Mouse (Mus musculus) right cerebral cortex, postnatal 36 days (tissue): ENCODE results near the gene Tor3a.

Experiments used
- DNase-seq, 2 experiments: peaks; one replicate each; pipeline ENCODE4 v3.0.0; 2022; ENCODE audit warnings: low spot score in 2 of 2, mixed read lengths in 1 of 2

Tor3a gene

DNA sequence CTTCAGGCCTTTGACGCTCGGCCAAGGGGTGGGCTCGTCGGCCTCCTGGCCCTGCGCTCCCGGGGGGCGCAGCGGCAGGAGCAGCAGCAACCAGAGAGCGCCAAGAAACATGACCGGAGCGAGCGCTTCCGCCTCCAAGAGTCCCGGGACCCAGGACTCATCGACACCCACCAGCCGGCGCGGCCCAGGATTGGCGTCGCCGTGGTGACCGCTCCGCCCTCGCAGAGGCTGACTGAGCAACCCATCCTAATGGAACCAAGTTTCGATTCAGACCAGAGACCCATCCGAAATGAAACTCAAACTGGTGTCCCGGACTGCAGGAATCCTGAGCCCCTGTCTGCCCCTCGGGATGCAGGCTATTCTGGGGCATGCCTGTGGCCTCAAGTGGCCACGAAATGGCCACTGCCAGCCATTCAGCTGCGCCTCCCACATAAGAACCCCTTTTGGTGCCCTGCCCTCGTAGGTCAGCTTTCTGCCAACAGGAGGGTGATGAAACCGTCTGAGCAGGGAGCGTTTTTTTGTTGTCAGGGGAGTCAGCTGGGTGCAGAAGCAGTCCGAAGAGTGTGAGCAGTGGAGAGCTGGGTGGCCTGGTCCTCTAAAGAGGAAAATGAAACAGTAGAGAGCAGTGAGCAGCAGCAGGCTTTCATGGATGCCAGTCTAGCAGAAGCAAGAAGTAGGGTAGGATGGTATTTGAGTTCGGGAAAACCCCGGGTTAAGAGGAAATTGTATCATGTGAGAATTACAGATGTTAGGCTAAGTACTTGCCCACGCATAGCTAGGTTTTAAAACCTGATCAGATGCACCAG, at the start of gene Tor3a:
Gene Tor3a (minus strand): TSS at position 162 of the 806 bp plus-strand sequence.
- DNase-seq: peak in 1 of 2 experiments; percentile 49

DNA sequence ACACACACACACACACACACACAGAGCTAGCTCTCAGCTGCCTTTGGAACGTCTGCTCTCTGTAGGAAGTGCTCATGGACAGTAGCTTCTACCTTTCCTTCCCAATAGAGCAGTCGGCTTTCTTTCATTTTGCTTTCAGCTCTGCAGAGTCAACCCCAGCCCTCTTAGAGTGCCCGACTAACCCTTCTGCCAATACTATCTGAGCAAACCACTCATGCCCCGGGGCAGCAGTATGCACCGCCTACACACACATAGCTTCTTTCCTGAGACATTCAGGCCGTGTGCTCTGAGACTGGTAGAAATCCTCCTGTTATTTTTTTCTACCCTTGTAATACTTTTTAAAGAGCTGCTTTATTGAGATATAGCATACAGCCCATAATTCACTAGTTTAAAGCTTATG, 47.9 kb upstream of the Tor3a start:
- DNase-seq: no peak

DNA sequence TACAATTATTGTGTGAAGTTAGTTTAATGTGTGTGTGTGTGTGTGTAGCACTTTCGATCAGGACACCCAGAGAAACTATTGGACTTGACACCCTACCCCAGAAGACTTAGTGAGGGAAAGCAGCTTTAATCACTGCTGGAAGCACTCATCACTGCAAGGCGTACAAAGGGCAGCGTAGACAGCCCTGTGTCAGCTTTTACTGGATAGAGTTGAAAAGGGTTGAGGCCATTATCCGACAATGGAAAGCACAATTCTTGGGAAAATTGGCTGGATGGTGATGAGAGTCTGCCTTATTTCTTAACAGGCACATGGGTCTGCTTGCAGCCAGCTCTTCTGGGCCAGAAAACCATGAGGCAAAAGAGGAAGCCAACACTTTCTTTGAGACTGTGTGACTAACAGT, 45.9 kb upstream of the Tor3a start:
- no peak for DNase-seq

DNA sequence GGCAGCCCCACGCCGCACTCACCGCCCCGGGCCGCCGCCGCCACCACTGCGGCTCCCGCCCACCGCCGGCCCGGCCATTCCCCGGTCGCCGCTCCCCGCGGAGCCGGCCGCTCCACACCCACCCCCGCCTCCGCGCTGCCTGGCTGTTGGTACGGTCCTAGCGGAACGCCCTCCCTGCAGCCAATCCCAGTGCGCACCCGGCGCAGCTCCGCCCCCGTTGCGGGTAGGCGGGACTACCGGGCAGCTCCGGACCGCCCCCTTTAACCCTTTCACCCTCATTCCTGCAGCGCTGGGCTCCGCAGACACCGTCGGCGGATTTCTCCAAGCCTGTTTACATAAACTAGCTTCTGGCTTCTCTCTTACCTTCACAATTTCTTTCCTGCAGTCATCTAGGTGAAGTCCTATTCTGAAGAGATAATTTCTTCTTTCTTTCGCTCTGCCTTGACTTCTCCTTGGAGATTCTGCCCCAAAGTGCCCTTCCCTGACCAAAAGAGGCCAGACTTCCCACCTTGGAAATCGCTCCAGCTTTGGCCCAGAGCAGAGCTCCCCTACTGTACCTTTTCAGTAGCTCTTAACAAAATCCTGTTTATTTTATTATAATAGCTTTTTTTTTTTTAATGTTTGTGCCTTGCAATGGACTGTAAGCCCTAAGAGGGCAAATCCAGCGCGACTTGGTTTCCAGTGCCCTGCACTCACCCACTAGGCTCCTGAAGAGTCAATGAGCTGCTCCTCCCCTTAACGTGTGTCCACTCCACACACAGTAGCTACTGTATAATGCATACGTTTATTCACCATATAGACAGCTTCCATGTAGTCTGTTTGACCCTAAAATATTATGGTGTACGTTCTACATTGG, 45.0 kb upstream of the Tor3a start, which contains the start of gene Fam20b:
Gene Fam20b (minus strand): TSS at position 137 of the 856 bp plus-strand sequence.
- DNase-seq: peak; percentile 96

DNA sequence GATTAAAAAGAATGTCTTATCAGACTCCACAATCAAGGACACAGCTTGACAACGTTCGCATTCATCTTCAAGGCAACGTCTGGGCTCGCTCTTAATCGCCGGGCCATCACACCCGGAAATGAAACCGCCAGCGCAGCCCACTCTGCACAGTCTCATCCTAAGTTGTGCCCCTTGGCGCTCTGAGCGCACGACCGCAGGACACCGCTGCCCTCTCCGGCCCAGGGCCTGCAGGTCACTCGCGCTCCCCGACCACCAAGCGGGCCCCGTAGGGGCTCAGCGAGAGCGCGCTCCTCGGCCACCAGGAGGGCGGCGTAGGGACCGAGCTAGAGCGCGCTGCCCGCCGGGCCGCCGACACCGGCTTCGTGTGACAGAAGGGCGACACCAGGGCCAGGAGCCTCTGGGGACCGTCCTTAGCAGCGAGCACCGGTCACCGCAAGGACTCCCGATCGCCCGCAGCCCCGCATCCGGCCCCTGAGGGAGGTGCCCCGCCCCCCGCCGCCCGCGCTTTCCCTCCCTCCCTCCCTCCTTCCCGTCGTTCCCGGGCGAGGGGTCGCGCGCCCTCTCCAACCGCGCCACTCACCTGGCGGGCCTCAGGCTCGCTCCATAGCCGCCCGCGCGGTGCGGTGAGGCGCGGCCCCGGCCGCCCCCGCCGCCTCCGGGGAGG, 44.3 kb upstream of the Tor3a start:
- peak; percentile 21 to 27 for DNase-seq

DNA sequence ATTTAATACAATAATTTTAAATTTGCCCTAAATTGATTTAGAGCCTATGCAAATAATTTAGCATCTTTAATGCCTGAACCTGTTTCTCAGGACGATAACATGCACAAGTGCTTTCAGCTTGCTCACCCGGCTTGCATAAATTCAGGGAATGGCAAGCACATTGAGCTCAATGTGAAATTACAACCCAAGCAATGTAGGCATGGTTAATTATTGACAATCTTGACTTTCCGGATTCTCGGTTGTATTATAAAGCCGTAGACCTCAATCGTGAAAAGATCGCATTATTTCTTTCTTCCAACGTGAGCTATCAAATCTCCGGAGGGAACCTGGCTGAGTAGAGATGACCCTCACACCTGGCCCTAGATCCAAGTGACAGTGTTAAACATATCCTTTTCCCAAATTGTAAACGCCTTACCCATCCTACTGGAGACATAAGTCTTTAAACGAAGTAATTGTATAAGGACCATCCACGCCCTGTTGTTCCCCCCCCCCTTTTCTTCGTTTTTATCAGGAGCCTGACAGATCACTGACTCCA, 43.7 kb upstream of the Tor3a start:
- DNase-seq: no peak

DNA sequence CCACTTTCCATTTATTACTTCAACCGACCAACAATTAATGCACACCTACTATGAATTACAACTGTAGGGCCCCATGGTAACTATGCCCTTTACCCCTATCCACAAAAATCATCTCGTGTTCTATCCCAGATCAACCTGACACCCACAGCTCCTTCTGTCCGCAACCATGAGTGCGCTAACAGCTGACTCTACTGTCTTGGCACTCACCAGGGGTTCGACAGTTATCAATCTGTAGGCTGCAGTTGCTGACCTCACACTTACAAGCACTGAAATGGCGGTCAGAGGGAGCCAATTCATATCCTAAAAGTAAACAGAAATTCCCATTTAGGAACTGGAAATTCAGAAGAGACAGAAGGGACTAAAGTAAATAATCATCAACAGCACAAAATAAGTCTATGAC, 42.5 kb upstream of the Tor3a start:
- DNase-seq: no peak

DNA sequence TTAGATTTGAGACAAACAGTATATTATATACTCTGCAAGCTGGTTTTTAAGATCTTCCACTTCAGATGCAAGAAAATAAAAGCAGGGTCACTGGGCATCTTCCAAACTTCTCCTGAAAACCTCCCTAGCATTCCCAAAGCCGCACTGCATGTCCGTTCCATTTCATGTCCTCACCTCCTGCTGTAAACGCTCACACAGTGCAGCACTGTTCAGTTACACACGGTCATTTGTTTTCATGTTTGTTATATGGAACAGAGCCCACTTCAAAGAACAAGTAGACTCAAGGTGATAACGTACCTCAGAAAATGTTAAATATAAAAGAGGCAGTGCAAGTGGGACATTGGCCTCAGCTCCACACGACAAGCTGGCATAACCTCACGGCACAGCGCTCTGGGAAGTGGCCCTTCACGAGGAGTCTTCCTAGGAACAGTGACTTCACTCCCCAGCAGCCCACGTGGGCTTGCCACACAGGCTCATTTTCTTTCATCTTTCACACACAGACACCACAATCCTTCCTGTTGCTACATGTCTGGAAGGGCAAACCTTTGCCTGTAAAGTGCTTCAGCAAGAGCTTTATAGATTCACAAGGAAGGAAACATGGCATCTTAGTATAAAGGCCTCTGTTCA, 36.4 kb upstream of the Tor3a start:
- no peak for DNase-seq

DNA sequence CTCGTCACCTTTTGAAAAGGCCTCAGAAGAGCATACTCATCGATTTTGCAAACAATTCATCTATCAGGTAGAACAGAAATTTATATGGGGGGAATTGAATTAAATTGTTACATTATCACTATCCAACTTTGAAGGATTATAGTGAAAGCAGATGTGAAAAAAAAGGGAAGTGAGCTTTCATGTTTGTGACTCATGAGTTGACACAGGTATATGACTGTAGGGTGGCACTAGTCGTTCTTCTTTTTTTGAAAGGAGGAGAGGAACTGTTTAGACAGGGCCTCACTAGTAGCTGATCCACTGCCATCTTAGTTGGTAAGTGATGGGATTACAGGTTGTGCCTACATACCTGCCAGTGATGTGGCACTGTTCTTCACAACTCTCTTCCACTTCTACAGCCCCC, 34.5 kb upstream of the Tor3a start:
- DNase-seq: no peak

DNA sequence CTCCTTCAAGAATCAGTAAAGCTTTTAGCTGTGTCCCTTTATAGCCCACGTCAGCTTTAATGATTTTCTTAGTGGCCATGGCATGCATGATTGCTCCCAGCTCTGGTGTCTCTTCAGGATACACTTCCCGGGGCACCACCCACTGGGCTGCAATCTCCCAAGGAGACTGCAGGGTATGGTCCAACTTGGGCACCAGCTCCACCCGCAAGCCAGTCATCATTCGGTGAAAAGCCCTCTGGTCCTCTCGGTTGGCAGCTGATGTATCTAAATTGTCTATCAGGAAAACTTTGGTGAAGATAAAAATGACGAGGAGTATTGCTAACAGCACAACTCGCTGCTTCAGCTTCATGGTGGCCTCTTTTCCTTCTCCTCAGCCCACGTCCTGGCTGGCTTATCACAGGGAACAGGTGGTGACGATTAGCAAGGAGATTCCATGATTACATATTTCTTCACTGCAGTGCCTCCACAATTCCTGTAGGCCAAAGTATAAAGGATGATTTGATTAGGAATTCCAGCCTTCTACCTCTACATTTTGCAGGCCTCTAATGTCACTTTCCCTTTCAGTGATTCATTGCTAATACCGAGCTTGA, 31.6 kb upstream of the Tor3a start:
- no peak for DNase-seq

DNA sequence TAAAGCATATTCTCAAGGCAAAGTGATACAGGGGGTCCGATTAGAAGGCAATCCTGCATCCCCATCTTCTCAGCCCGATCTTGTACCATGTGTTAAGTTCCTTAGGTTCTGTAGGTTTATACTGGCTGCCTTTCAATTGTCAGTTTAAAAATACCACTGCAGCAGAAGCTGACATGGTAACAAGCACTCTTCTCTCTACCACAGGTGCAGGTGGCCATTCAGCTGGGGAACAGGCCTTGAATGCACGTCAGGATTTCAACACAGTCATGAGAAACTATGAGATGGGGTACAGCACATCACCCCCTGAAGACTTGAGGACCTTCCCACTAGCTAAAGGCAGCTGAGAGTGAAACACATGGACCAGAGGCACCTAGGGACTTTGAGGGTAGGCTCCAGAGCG, 29.3 kb upstream of the Tor3a start:
- DNase-seq: no peak

DNA sequence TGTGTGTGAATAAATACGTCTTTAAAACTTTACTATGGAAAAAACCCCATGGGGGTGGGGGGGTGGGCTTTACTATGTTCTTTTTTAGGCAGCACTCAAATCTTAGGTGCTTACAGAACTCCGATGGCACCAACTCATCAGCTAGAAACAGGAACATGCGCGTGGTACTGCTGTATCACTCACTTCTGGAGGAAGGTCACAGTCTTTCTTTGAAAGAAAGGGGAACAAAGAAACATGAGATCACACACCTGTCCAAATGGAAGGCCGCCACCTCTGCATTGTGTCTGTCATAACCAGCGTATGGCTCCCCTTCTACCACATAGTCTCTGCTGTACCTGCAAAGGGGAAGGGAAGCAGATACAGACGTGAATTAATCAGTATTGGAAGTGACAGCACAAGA, 28.0 kb upstream of the Tor3a start:
- DNase-seq: no peak

DNA sequence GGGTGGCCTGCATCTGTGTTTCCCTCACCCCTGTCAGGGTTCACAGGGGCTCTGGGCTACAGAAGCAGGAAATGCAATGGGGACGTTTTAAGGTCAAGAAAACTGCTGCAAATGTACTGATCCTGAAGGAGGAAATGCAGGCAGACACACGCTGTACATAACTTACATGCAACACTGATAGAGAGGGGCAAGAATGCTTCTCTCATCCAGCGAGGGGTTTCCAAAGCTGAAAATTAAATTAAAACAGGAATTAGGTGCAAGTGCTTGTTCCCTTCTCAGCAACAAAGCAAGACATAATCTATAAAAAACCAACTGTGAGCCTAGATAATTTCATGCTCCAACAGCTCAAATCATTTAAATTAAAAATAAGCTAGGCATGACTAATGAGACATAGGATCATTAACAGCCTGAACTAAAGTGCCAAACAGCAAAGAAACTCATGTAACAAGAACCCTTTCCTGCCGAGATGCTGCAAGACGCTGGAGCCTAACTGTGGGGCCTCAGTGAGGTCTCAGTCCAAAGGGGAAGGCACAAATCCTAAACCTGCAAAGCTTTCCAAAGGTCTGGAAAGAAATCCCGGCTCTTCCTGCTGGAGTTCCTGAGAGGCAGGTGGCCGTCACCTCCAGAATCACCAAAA, 12.0 kb upstream of the Tor3a start:
- no peak for DNase-seq

DNA sequence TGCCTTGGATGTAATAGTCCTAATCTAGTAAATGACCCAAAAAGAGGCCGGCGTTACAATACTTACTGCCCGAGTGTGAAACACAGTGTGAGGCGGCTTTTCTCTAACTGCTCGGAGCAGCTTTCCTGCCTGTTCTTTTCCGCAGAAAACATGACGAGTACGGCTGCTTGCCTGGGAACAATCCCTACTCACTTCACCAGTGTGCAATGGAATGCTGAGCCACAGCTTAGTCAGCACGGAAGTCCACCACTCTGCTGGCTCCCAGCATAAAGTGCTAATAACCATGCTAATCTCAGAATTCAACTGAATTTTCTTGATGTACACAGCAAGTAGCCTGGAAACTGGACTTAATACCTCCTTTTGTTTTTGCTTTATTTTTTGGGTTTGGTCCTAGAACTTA, 5.4 kb upstream of the Tor3a start:
- DNase-seq: no peak

DNA sequence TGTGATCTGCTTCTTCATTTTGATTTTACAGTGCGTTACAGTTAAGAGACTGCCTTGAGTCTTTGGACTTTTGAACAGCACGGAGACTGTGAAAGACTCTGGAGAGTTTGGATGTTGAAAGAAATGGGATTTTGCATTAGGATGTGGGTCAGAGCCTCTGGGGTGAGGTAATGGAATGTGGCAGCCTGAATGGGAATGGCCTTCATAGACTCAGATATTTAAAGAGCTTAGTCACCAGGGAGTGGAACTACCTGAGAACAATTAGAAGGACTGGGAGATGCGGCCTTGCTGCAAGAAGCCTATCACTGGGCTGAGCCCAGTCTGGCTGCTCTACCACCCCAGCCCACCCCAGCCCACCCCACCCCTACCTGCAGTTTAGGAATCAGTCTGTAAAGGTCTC, 3.1 kb upstream of the Tor3a start:
- no peak for DNase-seq

DNA sequence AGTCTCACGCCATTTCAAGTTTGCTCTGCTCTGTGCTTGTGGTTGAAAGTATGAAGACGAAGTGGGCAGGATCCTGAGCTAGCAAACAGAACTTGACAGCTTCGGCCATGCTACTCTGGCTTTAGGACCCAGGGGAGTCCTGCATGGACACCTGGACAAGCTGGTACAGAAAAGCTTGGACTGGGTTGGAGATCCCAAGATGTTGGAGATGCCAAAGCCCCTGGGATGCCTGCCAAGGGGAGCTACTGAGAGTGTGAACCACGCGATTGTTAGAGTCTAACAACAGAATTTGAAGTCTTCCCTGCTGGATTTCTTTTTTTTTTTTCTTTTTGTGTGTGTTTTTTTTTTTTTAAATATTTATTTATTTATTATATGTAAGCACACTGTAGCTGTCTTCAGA, 2.4 kb upstream of the Tor3a start:
- no peak for DNase-seq

DNA sequence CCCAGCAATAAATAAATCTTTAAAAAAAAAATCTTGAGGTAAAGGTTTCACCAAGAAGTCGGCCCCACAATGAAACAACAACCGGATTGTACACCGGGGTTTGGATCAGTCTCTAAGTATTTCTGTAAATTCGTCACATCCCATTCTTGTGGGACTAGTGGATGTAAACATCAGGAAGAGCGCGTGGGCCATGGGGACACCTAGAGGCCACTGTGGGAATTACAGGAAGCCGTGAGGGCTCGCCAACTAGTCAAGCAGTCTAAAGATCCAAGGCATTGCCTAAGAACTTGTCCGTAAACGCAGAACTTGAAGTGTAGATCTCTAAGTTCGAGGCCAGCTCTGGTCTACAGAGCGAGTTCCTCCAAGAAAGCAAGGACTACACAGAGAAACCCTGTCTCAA, 2.0 kb upstream of the Tor3a start:
- no peak for DNase-seq

DNA sequence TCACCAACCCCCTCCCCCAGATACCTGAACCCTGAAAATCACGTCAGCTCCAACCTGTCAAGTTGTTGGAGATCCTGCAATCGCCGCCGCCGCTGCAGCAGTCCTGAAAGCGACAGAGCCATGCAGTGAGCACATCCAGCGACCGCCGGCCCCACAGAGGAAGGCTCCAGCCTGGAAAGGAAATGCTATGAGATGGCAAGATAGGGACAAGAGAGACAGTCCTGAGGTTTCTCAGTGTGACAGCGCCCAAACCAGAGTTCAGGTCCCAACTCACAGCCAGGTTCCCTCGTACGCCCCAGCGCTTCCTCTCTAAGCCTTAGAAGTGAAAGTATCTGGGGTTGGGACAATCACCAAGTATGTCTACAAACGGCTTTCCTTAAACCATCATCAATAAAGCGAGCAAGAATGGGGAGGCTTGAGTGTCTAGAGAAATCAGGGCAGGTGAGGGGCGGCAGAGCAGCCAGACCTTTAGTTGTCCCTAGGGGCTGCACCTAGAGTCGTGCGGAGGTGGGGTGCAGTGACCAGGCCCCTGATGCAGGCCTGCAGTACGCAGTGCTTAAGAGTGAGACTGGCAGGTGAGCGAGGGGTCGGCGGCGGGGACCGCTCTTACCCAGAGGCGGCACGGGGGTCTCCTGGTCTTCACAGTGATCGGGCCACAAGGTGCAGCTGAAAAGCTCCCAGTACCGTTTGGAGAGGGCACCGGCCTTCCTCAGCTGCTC, 521 bp downstream of the Tor3a start:
- DNase-seq: no peak

DNA sequence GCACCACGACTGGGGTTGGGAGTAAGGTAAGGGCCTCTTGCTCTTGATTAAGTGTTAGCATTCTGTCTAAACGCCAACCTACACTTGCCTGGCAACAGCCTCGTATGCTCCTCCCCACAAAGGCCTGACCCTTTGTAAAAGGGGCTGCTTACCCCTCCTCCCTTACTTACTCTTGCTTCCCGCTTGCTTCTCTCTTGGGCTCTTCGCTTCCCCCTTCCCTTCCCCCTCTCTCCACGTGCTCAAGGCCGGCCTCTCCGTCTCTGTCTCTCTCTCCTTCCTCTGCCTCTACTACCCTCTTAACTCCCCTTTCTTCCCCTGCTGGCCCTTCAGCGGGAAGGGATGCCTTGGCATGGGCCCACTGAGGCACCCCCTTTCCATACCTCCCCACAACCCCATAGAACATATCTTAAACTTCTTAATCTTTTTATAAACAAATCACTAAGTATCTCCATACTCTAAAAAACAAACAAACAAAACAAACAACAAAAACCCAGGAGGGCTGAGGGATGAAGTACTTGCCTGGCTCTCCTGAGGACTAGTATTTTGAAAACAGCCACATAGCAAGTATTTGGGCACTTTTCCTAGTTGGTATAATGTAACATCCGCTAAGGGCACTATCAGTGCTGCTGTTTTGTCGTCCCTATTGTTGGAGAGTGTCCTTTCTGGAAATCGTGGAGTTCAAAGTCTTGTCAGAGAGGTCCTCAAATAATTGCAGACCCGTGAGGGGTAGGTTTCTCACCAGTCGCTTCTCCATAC, 1.3 kb downstream of the Tor3a start:
- no peak for DNase-seq
